Mouse (Mus musculus): ENCODE measurements around the gene Plpp7.

DNA sequence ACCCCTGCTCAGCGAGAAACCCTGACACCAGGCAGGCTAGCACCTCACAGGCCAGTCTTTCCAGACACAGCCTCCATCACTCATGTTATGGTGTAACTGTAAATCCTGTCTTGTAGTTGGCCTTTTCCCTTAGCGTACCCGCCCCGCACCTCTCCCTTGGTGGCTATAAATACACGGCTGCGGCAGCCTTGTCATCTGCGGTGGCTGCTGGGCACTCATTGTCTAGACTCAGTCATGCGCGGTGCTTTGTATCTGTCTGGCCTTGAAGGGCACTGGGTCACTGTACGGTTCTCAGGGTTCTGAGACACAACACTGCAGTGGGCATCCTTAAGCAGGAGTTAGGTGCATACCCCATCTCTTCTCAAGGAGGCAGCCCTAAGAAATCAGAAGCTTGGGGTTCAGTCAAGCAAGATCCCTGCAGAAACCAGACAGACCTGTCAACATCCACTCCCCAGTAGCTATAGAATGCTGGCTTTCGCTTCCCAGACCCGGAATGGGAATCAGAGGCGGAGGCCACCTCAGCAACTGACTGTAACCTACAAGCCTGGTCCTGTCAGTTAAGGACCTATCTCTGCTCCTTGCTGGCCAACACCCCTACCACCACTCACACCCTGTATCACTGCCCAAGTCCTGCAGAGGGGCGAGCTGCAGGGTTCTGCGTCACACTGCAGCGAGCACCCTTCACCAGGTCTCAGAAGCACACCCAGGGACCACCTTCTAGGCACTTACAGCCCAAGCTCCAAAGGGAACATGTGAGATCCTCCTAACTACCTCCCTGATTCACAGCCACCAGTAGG, 10.0 kb downstream of the Plpp7 start:
- TF ChIP-seq CTCF (IDR thresholded peaks at IDR 0.05; ENCODE audit: low read depth) (no peak), EP300 (IDR thresholded peaks at IDR 0.05; ENCODE audit: low read depth) (no peak)

Data from liver, embryonic 14.5 days (tissue).